Comparison of ENCODE assay signal across 16 mouse cellular contexts in the genomic region with DNA sequence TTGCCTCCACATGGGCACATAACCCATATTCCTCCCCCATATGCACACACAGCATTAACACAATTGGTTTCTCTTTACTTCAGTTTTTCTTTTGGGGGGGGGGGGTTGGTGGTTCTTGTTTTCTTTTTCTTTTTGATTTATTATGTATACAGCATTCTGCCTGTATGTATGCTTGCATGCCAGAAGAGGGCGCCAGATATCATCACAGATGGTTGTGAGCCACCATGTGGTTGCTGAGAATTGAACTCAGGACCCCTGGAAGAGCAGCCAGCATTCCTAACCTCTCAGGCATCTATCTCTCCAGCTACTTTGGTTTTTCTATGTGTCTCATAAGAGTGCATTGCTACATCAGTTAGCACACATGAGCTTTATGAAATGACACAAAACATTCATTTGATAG.
DNase-seq lines count a peak whose midpoint lies in the region; ATAC-seq and TF ChIP-seq lines count a peak whose summit lies in the region.
"Had no signal": no experiment of that assay in that cellular context is flagged by ENCODE, and none has a peak within 500 bp of the region (broad histone marks: within the 10 kb centered on the region; RNA-seq: fewer than 3 reads in every experiment).

No protein-coding gene starts in this region.

- H3K27ac ChIP-seq in hindbrain, postnatal 0 days, result no peak overlapping the region
- no peak overlapping the region for H3K27ac ChIP-seq in hindbrain, embryonic 14.5 days
- H3K27ac ChIP-seq: forebrain, embryonic 15.5 days; hindbrain, embryonic 12.5 days; midbrain, embryonic 12.5 days had no signal

- no peak overlapping the region for H3K4me3 ChIP-seq in hindbrain, postnatal 0 days (ENCODE audit: low read length)
- H3K4me3 ChIP-seq in hindbrain, embryonic 14.5 days (replicated peaks; ENCODE audit: low read length), result no peak overlapping the region
- H3K4me3 ChIP-seq: forebrain, embryonic 15.5 days; hindbrain, embryonic 12.5 days; midbrain, embryonic 12.5 days; myocyte had no signal

- 72% methylated on average over 1 of the region's 1 CpGs for WGBS in hindbrain, postnatal 0 days
- WGBS in hindbrain, embryonic 14.5 days, result 79% methylated on average over 1 of the region's 1 CpGs

- H3K9ac ChIP-seq in hindbrain, postnatal 0 days (replicated peaks; ENCODE audit: low read length), result no peak overlapping the region
- no peak overlapping the region for H3K9ac ChIP-seq in hindbrain, embryonic 14.5 days
- H3K9ac ChIP-seq: forebrain, embryonic 15.5 days; hindbrain, embryonic 12.5 days; midbrain, embryonic 12.5 days had no signal

- no peaks in the 10 kb centered on the region for H3K9me3 ChIP-seq in hindbrain, postnatal 0 days (ENCODE audit: low read length)
- no peaks in the 10 kb centered on the region for H3K9me3 ChIP-seq in hindbrain, embryonic 14.5 days (ENCODE audit: control insufficient read depth, low read length)
- H3K9me3 ChIP-seq: forebrain, embryonic 15.5 days; G1E; hindbrain, embryonic 12.5 days; midbrain, embryonic 12.5 days had no signal

- H3K36me3 ChIP-seq in hindbrain, postnatal 0 days (ENCODE audit: insufficient read depth, low read length), result no peaks in the 10 kb centered on the region
- no peaks in the 10 kb centered on the region for H3K36me3 ChIP-seq in hindbrain, embryonic 14.5 days (replicated peaks; ENCODE audit: control insufficient read depth, insufficient read depth)
- H3K36me3 ChIP-seq: forebrain, embryonic 15.5 days; hindbrain, embryonic 12.5 days had no signal

- ATAC-seq in hindbrain, postnatal 0 days, result no peak
- no peak for ATAC-seq in hindbrain, embryonic 14.5 days (ENCODE audit: low FRiP score)
- ATAC-seq: forebrain, embryonic 15.5 days had no signal

- no peaks in the 10 kb centered on the region for H3K27me3 ChIP-seq in hindbrain, postnatal 0 days (ENCODE audit: insufficient read depth, low read length)
- no peaks in the 10 kb centered on the region for H3K27me3 ChIP-seq in hindbrain, embryonic 14.5 days (ENCODE audit: control insufficient read depth, insufficient read depth, low read length)
- H3K27me3 ChIP-seq: forebrain, embryonic 15.5 days; hindbrain, embryonic 12.5 days; midbrain, embryonic 12.5 days had no signal

- H3K4me1 ChIP-seq in hindbrain, postnatal 0 days (ENCODE audit: insufficient read depth, low read length), result no peaks in the 10 kb centered on the region
- H3K4me1 ChIP-seq in hindbrain, embryonic 14.5 days (replicated peaks; ENCODE audit: control insufficient read depth, insufficient read depth, low read length), result no peaks in the 10 kb centered on the region
- H3K4me1 ChIP-seq: forebrain, embryonic 15.5 days; hindbrain, embryonic 12.5 days; midbrain, embryonic 12.5 days had no signal

- DNase-seq in hindbrain, postnatal 0 days (ENCODE audit: low spot score), result no peak
- DNase-seq in hindbrain, embryonic 14.5 days (ENCODE audit: low spot score), result no peak
- peak; percentile 4 for DNase-seq in thymus, postnatal 14 days
- DNase-seq in thymus, postnatal 25 days, result no peak
- peak; percentile 59 for DNase-seq in R1 (ENCODE audit: low read depth, low spot score)
- no peak for DNase-seq in urinary bladder, adult 18-20 months (ENCODE audit: low spot score in 2 of 2)
- DNase-seq in cerebellum, postnatal 25 days, result no peak
- DNase-seq: cerebellum, adult 8-10 months; gastrocnemius, postnatal 25 days; liver; right cerebral cortex, postnatal 25 days had no signal

- peak; percentile 7; the same call in 1 of the 2 replicates for TF ChIP-seq CTCF in hindbrain, postnatal 0 days (IDR thresholded peaks at IDR 0.05; ENCODE audit: low read depth)

- H3K4me2 ChIP-seq in hindbrain, postnatal 0 days (ENCODE audit: low read depth, low read length), result no peak overlapping the region
- H3K4me2 ChIP-seq in hindbrain, embryonic 14.5 days (replicated peaks), result no peak overlapping the region
- H3K4me2 ChIP-seq: forebrain, embryonic 15.5 days; hindbrain, embryonic 12.5 days; midbrain, embryonic 12.5 days had no signal

Comparison
In these comparisons a context has a peak if more than half of its experiments do, and no peak if none do; other contexts are left out.
1. DNase-seq: peak in thymus, postnatal 14 days (single experiment) and R1 (single experiment); none in hindbrain, postnatal 0 days (single experiment), hindbrain, embryonic 14.5 days (single experiment), thymus, postnatal 25 days (single experiment), urinary bladder, adult 18-20 months (0 of 2) and cerebellum, postnatal 25 days (0 of 2).